Mouse (Mus musculus) left cerebral cortex, postnatal 10 days (tissue): ENCODE data around the gene Arhgef7. TPM values are rescaled to one million over a fixed set of nuclear protein-coding genes. Genes with fewer than 3 reads are reported as not detected.
"Not testable (repeated sequence)": the region's sequence is repeated elsewhere in the genome, so short reads cannot be mapped to it uniquely, and the experiment has no call there.

Experiments
- DNase-seq, 2 experiments: peaks; one replicate each; pipeline ENCODE4 v3.0.0; 2021 to 2022; ENCODE audit warnings: low spot score in 2 of 2, mixed read lengths in 1 of 2; ENCODE audit errors: extremely low spot score in 1 of 2
- intact Hi-C: fragments of 180-260 bp; cut with DNase I; formaldehyde crosslinking; loops from one replicate; pipeline ENCODE4 v1.15.1; 2025
- total RNA-seq, 2 experiments: library from RNA; stranded (reverse); gene quantifications; 2 replicates each; pipeline ENCODE4 v1.2.3; 2021

Gene Arhgef7
- total RNA-seq, 2 experiments from 2014 or later = 182 to 189 TPM

- no peak for DNase-seq
- intact Hi-C loops = no loop called here
These were observed 140.3 kb downstream of the Arhgef7 start for GRCm38 (mm10) chr8:11867832-11868231.

- DNase-seq, intact Hi-C loops: not testable (repeated sequence)
These were observed 146.7 kb downstream of the Arhgef7 start for GRCm38 (mm10) chr8:11874227-11874626.

- intact Hi-C loops = no loop called here
These were observed 157.1 kb downstream of the Arhgef7 start for GRCm38 (mm10) chr8:11884646-11885045.

More at GRCm38 (mm10) chr8:11884646-11885045, 157.1 kb downstream of the Arhgef7 start:
- DNase-seq = no peak

Other genes starting within 250 kb of the Arhgef7 start
- gene Rab20, start 249.0 kb upstream of the Arhgef7 start, total RNA-seq = under 1 TPM; 0.64 to 0.67 TPM
- 10 to 100 TPM; 55.8 to 60.0 TPM for gene Naxd, start 230.2 kb upstream of the Arhgef7 start, total RNA-seq
- gene Cars2, start 176.9 kb upstream of the Arhgef7 start, total RNA-seq = 10 to 100 TPM; 22.5 to 24.5 TPM
- 10 to 100 TPM; 36.1 to 40.2 TPM for gene Ing1, start 172.2 kb upstream of the Arhgef7 start, total RNA-seq
- 10 to 100 TPM; 62.8 to 64.7 TPM for gene Ankrd10, start 92.0 kb upstream of the Arhgef7 start, total RNA-seq
- gene 1700016D06Rik, start 26.7 kb upstream of the Arhgef7 start, total RNA-seq = not detected
- gene Tex29, start 112.8 kb downstream of the Arhgef7 start, total RNA-seq = not detected